Mouse (Mus musculus) mouse trophoblast stem cell (cell line): ENCODE data around the gene Gm9.
"Not testable (repeated sequence)": the region's sequence is repeated elsewhere in the genome, so short reads cannot be mapped to it uniquely, and the experiment has no call there.

ENCODE experiments used
- in situ Hi-C, 2 experiments: fragments of 300-500 bp; cut with MseI, MboI; formaldehyde crosslinking; loops; 2 replicates in 1 of 2; 3 replicates in 1 of 2; pipeline ENCODE4 v1.15.1; 2025

The Gm9 gene

GRCm38 (mm10) chrX:37210941-37211340 lies at the start of gene Gm9:
TSS of gene Gm9 (minus strand) at chrX:37211041.
- in situ Hi-C loops = no loop called here

- in situ Hi-C loops = not testable (repeated sequence)
Measured at GRCm38 (mm10) chrX:37249619-37250018, 38.8 kb upstream of the Gm9 start, which contains the start of gene Rhox3a. TSS of gene Rhox3a (plus strand) at chrX:37249919.

- in situ Hi-C loops = not testable (repeated sequence)
Measured at GRCm38 (mm10) chrX:37244676-37245075, 33.8 kb upstream of the Gm9 start, which contains the start of gene Rhox2a. TSS of gene Rhox2a (plus strand) at chrX:37244976.

GRCm38 (mm10) chrX:37222158-37222557 lies 11.3 kb upstream of the Gm9 start, which contains the start of gene Rhox1:
TSS of gene Rhox1 (minus strand) at chrX:37222258.
- in situ Hi-C loops = not testable (repeated sequence)

GRCm38 (mm10) chrX:37198676-37199075 lies 12.2 kb downstream of the Gm9 start:
- in situ Hi-C loops = no loop called here

- in situ Hi-C loops = no loop called here
Measured at GRCm38 (mm10) chrX:37191744-37192379, 19.0 kb downstream of the Gm9 start.

- in situ Hi-C loops = no loop called here
Measured at GRCm38 (mm10) chrX:37191105-37191743, 19.6 kb downstream of the Gm9 start, which contains the start of the genes Ndufa1 and Rnf113a1. TSS of gene Ndufa1 (minus strand) at chrX:37191163. TSS of gene Rnf113a1 (plus strand) at chrX:37191245.

- in situ Hi-C loops = no loop called here
Measured at GRCm38 (mm10) chrX:37190755-37191104, 20.1 kb downstream of the Gm9 start.

GRCm38 (mm10) chrX:37184401-37184800 lies 26.4 kb downstream of the Gm9 start:
- in situ Hi-C loops = not testable (repeated sequence)

GRCm38 (mm10) chrX:37168742-37169141 lies 42.1 kb downstream of the Gm9 start, which contains the start of gene Akap14:
TSS of gene Akap14 (minus strand) at chrX:37168842.
- in situ Hi-C loops = no loop called here

GRCm38 (mm10) chrX:37167085-37167484 lies 43.8 kb downstream of the Gm9 start:
- in situ Hi-C loops = no loop called here

- in situ Hi-C loops = no loop called here
Measured at GRCm38 (mm10) chrX:37163115-37163514, 47.7 kb downstream of the Gm9 start.

- in situ Hi-C loops = no loop called here
Measured at GRCm38 (mm10) chrX:37161169-37161568, 49.7 kb downstream of the Gm9 start.
